Mouse (Mus musculus) cerebellum, adult 11 months (tissue): Measurements from ENCODE around the gene Ccdc149.

Experiments used
- DNase-seq: peaks from one replicate; pipeline ENCODE4 v3.0.0; 2022

The Ccdc149 gene

GRCm38 (mm10) chr5:52440278-52440677 is 31.0 kb downstream of the Ccdc149 start:
- DNase-seq: no peak

- no peak for DNase-seq
Measured at GRCm38 (mm10) chr5:52438946-52439345, 32.4 kb downstream of the Ccdc149 start.

GRCm38 (mm10) chr5:52435533-52435932 is 35.8 kb downstream of the Ccdc149 start:
- no peak for DNase-seq

GRCm38 (mm10) chr5:52431276-52431844 is 40.0 kb downstream of the Ccdc149 start:
- DNase-seq: no peak

- DNase-seq: no peak
Measured at GRCm38 (mm10) chr5:52429731-52430480, 41.4 kb downstream of the Ccdc149 start.

- no peak for DNase-seq
Measured at GRCm38 (mm10) chr5:52428613-52429012, 42.7 kb downstream of the Ccdc149 start.

GRCm38 (mm10) chr5:52425819-52426218 is 45.5 kb downstream of the Ccdc149 start:
- DNase-seq: no peak

GRCm38 (mm10) chr5:52423893-52424292 is 47.4 kb downstream of the Ccdc149 start:
- no peak for DNase-seq

- DNase-seq: no peak
Measured at GRCm38 (mm10) chr5:52416485-52416884, 54.8 kb downstream of the Ccdc149 start.

- peak; percentile 46 for DNase-seq
Measured at GRCm38 (mm10) chr5:52415917-52416316, 55.4 kb downstream of the Ccdc149 start.

- no peak for DNase-seq
Measured at GRCm38 (mm10) chr5:52415193-52415592, 56.1 kb downstream of the Ccdc149 start.

- DNase-seq: no peak
Measured at GRCm38 (mm10) chr5:52411567-52411966, 59.8 kb downstream of the Ccdc149 start.

- no peak for DNase-seq
Measured at GRCm38 (mm10) chr5:52410197-52410596, 61.1 kb downstream of the Ccdc149 start.

- DNase-seq: peak; percentile 23
Measured at GRCm38 (mm10) chr5:52408668-52409315, 62.5 kb downstream of the Ccdc149 start.

- no peak for DNase-seq
Measured at GRCm38 (mm10) chr5:52404373-52404772, 66.9 kb downstream of the Ccdc149 start.

- DNase-seq: no peak
Measured at GRCm38 (mm10) chr5:52393756-52394155, 77.6 kb downstream of the Ccdc149 start.

GRCm38 (mm10) chr5:52391471-52391870 is 79.8 kb downstream of the Ccdc149 start:
- DNase-seq: no peak

- DNase-seq: no peak
Measured at GRCm38 (mm10) chr5:52390381-52390780, 80.9 kb downstream of the Ccdc149 start.

- DNase-seq: no peak
Measured at GRCm38 (mm10) chr5:52388092-52388749, 83.1 kb downstream of the Ccdc149 start.

- no peak for DNase-seq
Measured at GRCm38 (mm10) chr5:52386016-52386415, 85.3 kb downstream of the Ccdc149 start.

- no peak for DNase-seq
Measured at GRCm38 (mm10) chr5:52383748-52384147, 87.6 kb downstream of the Ccdc149 start.

- no peak for DNase-seq
Measured at GRCm38 (mm10) chr5:52382837-52383236, 88.5 kb downstream of the Ccdc149 start.

- no peak for DNase-seq
Measured at GRCm38 (mm10) chr5:52375847-52376246, 95.5 kb downstream of the Ccdc149 start.

GRCm38 (mm10) chr5:52370901-52371300 is 100.4 kb downstream of the Ccdc149 start:
- DNase-seq: no peak
